Mouse (Mus musculus) hindbrain, embryonic 14.5 days (tissue): ENCODE results near the gene Fbxw7. TPM values are rescaled to one million over a fixed set of nuclear protein-coding genes. Genes with fewer than 3 reads are reported as not detected.

Source experiments
- ATAC-seq: fragments of 200-750 bp; cut with Nextera tagmentation; 2 replicates; pipeline ENCODE4 v1.8.0; 2017; ENCODE audit warnings: moderate number of reproducible peaks, mild to moderate bottlenecking, moderate TSS enrichment, moderate library complexity; ENCODE audit not compliant: low FRiP score
- DNase-seq: peaks from one replicate; pipeline ENCODE4 v3.0.0-alpha.2; 2015; ENCODE audit warnings: low spot score
- H3K27ac ChIP-seq: fragments of 300-500 bp; sonication (generic); 2 replicates; pipeline ENCODE4 v1.5.1; 2014; ENCODE audit warnings: mild to moderate bottlenecking, moderate library complexity
- H3K27me3 ChIP-seq: fragments of 300-500 bp; sonication (generic); 2 replicates; pipeline ENCODE4 v1.6.1; 2014; ENCODE audit warnings: mild to moderate bottlenecking, low read length, mixed read lengths; ENCODE audit not compliant: control insufficient read depth, insufficient read depth
- H3K36me3 ChIP-seq: fragments of 300-500 bp; sonication (generic); replicated peaks from 2 replicates; pipeline ENCODE4 v1.6.1; 2014; ENCODE audit not compliant: control insufficient read depth, insufficient read depth
- H3K4me1 ChIP-seq: fragments of 300-500 bp; sonication (generic); replicated peaks from 2 replicates; pipeline ENCODE4 v1.6.1; 2014; ENCODE audit warnings: antibody characterized with exemption, low read length, mixed read lengths; ENCODE audit not compliant: control insufficient read depth, insufficient read depth
- H3K4me2 ChIP-seq: fragments of 300-500 bp; sonication (generic); replicated peaks from 2 replicates; pipeline ENCODE4 v1.6.1; 2014; ENCODE audit warnings: mild to moderate bottlenecking, moderate library complexity
- H3K4me3 ChIP-seq: fragments of 300-500 bp; sonication (generic); replicated peaks from 2 replicates; pipeline ENCODE4 v1.5.1; 2014; ENCODE audit warnings: mild to moderate bottlenecking, low read length
- H3K9ac ChIP-seq: fragments of 300-500 bp; sonication (generic); 2 replicates; pipeline ENCODE4 v1.6.1; 2014
- H3K9me3 ChIP-seq: fragments of 300-500 bp; sonication (generic); 2 replicates; pipeline ENCODE4 v1.6.1; 2016; ENCODE audit warnings: low read length; ENCODE audit not compliant: control insufficient read depth
- WGBS: fragments of 180-500 bp; shearing (Covaris S2); extraction: QIAGEN DNeasy Blood & Tissue Kit; methylation state at CpG from one replicate; pipeline ENCODE4 v1.1.7; 2014; 5-methylcytosine and 5-hydroxymethylcytosine counted together
- polyA plus RNA-seq: library from polyadenylated mRNA; unstranded; fragments of >200 nt; fragmentation: Nextera tagmentation; extraction: Ambion mirVana; gene quantifications from 2 replicates; pipeline ENCODE4 v1.2.1, GENCODE M21; 2014

Fbxw7 gene
- polyA plus RNA-seq, 1 experiment from 2014 or later: 38.0 TPM

DNA sequence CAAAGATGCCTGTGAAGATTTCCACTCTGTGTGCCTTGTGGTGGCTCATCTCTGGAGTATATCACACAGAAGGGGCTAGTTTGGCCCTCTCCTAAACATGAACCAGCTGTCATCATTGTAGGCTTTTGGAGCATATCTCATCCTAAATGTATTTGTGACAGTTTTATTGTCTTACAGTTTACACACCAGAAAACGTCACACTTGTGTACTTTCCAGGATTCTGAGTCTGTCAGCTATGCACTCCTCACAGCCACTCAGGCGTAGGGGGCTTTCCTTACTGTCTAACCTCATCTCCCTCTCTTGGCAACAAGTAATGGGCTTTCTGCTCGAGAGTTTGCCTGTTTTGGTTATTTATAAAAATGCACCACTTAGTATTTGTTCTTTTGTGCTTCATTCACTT lies 50.6 kb downstream of the Fbxw7 start:
- ATAC-seq (no peak), DNase-seq (no peak)
- Histone ChIP-seq H3K9me3 (no peaks in the 10 kb centered on the region), H3K4me2 (no peak overlapping the region), H3K27me3 (no peaks in the 10 kb centered on the region), H3K36me3 (no peaks in the 10 kb centered on the region), H3K4me3 (no peak overlapping the region), H3K27ac (no peak overlapping the region), H3K9ac (no peak overlapping the region), H3K4me1 (no peaks in the 10 kb centered on the region)
- 73% methylated on average over 3 of the region's 3 CpGs for WGBS

DNA sequence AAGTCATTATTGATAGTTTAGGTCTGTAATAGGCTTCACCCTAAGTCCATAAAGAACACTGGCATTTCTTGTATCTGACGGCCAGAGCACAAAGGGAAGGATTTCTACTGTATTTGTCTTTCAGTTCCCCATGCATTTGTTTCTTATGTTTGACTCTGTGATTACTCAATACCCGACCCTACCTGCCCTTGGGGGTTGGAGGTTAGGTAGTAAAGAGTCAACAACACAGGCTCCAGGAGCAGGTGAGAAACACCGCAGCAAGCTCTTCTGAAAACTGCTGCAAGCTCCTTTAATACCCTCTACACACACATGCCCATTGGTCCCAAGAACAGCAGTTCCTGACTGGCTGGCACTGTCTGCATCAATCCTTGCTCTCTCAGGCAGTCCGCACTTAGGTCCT lies 51.8 kb downstream of the Fbxw7 start:
- H3K9ac ChIP-seq: no peak overlapping the region
- H3K27me3 ChIP-seq: no peaks in the 10 kb centered on the region
- no peak for ATAC-seq

DNA sequence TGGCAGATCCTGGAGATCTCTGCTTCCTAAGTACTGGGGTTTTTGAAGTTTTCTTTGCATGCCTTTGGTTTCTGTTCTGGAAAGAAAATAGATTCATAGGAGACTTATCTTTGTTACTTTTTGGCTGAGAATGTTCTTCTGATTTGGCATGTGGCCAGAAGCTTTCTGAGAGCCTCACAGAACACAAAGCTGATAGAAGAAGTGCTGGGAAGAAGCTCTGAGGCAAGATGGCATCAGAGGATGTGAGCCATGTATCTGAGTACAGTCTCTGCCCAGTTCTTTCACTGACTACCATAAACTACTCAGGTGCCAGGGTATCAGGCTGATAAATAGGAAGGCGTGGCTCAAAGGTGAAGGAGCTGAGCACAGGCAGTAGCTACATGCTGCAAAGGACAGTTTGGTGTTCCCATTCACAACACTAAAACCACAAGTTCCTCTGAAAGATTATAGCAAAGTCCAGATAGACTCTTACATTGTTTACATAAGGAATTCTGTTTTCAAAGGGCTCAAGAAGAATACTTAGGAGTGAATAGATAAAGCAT lies 52.4 kb downstream of the Fbxw7 start:
- Histone ChIP-seq H3K4me2 (no peak overlapping the region), H3K36me3 (no peaks in the 10 kb centered on the region), H3K27ac (no peak overlapping the region), H3K27me3 (no peaks in the 10 kb centered on the region), H3K4me1 (no peaks in the 10 kb centered on the region), H3K9ac (no peak overlapping the region), H3K4me3 (no peak overlapping the region), H3K9me3 (no peaks in the 10 kb centered on the region)
- WGBS: 96% methylated on average over 1 of the region's 1 CpGs
- ATAC-seq (no peak), DNase-seq (no peak)

More for the DNA sequence above, 51.8 kb downstream of the Fbxw7 start:
- Histone ChIP-seq H3K36me3 (no peaks in the 10 kb centered on the region), H3K4me1 (no peaks in the 10 kb centered on the region), H3K4me2 (no peak overlapping the region), H3K4me3 (no peak overlapping the region), H3K9me3 (no peaks in the 10 kb centered on the region), H3K27ac (no peak overlapping the region)
- WGBS: 78% methylated on average over 4 of the region's 4 CpGs
- DNase-seq: no peak

DNA sequence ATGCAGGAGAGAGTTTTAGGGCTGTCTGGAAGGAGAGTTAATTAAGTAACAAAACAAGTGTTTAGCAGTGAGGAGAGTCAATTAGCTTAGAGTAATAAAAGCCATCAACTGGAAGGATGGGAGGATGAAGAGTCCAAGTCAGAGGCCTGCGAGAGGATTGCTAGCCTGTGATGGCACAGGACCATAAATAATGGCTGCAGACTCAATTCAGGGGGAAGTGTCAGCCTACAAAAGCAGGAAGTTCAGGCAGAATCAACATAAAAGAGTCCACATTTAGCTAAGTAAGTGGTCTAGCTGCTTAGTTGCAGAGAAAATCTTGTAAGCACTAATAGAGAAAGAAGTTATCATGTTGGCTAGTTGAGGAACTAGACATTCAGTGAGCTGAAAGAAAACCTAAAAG lies 52.9 kb downstream of the Fbxw7 start:
- Histone ChIP-seq H3K9ac (no peak overlapping the region), H3K27me3 (no peaks in the 10 kb centered on the region), H3K4me1 (no peaks in the 10 kb centered on the region), H3K9me3 (no peaks in the 10 kb centered on the region), H3K4me2 (no peak overlapping the region), H3K36me3 (no peaks in the 10 kb centered on the region), H3K4me3 (no peak overlapping the region), H3K27ac (no peak overlapping the region)
- 45% methylated on average over 1 of the region's 1 CpGs for WGBS
- no peak for DNase-seq
- ATAC-seq: no peak

DNA sequence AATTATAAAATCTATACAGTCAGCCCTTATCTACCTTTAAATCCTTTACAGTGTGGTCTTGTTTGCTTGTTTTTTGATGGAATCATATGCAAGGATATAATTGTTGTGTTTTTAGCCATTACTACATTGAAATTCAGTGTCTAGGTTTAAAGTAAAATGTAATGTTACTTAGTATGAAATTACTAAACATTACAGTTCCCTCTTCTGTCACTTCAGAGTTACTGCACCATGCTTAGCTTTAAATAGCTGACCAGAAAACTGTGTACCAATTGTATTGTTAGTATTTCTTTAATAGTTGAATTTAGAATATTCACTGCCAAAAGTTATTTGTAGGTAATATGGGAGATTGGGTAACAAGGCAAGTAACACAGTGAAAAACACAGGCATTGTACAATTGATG lies 55.1 kb downstream of the Fbxw7 start:
- no peak for ATAC-seq

DNA sequence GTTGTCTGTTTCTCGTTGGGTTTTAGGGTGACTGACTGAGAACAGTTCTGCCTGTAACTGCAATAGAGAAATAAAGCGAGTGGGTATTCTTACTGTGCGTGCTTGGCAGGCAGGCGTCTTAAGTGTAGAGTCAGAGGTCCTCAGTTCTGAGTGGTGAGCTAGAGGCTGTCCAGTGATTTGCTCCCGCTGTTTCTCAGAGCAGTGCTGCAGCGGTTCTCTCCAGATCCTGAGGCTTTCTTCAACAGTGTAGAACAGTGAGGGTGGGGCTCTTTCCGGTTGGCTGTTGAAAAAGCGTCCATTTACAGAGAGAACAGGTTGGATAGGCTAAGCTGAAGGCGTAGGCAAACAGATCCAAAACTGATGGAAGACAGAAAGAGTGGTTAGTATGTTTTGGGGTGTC lies 60.2 kb downstream of the Fbxw7 start:
- no peak overlapping the region for H3K9ac ChIP-seq
- no peak overlapping the region for H3K27ac ChIP-seq
- H3K36me3 ChIP-seq: no peaks in the 10 kb centered on the region
- H3K27me3 ChIP-seq: no peaks in the 10 kb centered on the region
- 86% methylated on average over 9 of the region's 9 CpGs for WGBS
- no peak for DNase-seq
- no peak overlapping the region for H3K4me2 ChIP-seq
- no peaks in the 10 kb centered on the region for H3K9me3 ChIP-seq
- no peak overlapping the region for H3K4me3 ChIP-seq
- H3K4me1 ChIP-seq: no peaks in the 10 kb centered on the region
- ATAC-seq: no peak

More for the DNA sequence above, 55.1 kb downstream of the Fbxw7 start:
- no peaks in the 10 kb centered on the region for H3K4me1 ChIP-seq
- DNase-seq: no peak
- H3K27ac ChIP-seq: no peak overlapping the region
- no peak overlapping the region for H3K4me2 ChIP-seq
- H3K36me3 ChIP-seq: no peaks in the 10 kb centered on the region
- no peaks in the 10 kb centered on the region for H3K27me3 ChIP-seq
- H3K4me3 ChIP-seq: no peak overlapping the region
- H3K9ac ChIP-seq: no peak overlapping the region
- H3K9me3 ChIP-seq: no peaks in the 10 kb centered on the region

DNA sequence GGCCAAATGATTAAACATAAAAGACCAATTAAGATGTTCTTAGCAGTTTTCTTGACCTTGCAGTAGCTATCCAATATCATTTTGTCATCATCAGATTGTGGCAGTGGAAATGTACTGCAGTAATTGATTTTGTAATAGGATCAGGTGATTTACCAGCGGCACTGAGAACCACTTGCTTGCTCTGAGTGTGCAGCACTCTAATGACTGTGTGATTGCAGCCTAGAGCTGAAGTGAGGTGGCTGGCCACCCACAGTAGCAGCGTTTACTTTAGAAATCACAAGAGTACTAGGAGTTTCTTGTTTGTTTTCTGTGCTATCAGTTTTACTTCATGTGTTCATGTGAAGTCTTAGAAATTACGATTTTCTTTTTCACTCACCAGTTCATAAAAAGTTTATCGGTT lies 61.1 kb downstream of the Fbxw7 start:
- Histone ChIP-seq H3K4me3 (no peak overlapping the region), H3K4me2 (no peak overlapping the region), H3K27ac (no peak overlapping the region), H3K36me3 (no peaks in the 10 kb centered on the region), H3K4me1 (no peaks in the 10 kb centered on the region), H3K27me3 (no peaks in the 10 kb centered on the region), H3K9ac (no peak overlapping the region), H3K9me3 (no peaks in the 10 kb centered on the region)
- ATAC-seq: no peak
- 80% methylated on average over 4 of the region's 4 CpGs for WGBS
- DNase-seq: no peak

DNA sequence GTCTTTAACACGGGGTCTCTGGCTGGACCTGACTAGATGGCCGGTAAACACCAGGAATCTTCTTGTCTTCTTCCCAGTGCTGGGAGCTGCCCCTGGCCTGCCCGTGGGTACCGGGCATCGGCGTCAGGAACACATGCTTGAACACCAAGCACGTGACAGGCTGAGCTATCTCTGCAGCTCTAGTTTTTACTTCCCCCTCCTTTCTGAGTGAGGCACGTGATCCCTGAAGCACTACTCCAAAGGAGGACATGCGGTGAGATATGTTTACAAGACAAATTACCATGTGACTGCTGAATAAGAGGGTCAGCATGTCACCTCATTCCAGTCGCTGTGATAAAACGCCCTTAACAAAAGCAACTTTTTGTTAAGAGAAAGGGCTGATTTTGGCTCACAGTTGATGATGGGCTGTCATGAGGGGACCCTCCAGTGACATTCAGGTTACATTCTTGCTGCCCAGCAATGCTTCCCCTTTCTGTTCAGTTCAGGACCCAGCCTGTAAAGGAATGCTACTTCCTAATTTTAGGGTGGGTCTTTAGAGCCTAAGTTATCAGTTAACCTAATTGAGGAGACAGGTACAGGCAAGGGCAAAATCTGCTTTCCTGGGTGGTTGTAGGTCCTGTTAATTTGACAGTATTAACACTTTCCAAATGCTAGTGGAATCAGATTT lies 68.9 kb downstream of the Fbxw7 start:
- no peaks in the 10 kb centered on the region for H3K36me3 ChIP-seq
- H3K27me3 ChIP-seq: no peaks in the 10 kb centered on the region
- no peaks in the 10 kb centered on the region for H3K9me3 ChIP-seq
- no peak for DNase-seq
- no peak overlapping the region for H3K9ac ChIP-seq
- no peak overlapping the region for H3K4me3 ChIP-seq
- ATAC-seq: no peak
- WGBS: 42% methylated on average over 11 of the region's 11 CpGs
- H3K27ac ChIP-seq: no peak overlapping the region
- no peaks in the 10 kb centered on the region for H3K4me1 ChIP-seq
- H3K4me2 ChIP-seq: no peak overlapping the region

DNA sequence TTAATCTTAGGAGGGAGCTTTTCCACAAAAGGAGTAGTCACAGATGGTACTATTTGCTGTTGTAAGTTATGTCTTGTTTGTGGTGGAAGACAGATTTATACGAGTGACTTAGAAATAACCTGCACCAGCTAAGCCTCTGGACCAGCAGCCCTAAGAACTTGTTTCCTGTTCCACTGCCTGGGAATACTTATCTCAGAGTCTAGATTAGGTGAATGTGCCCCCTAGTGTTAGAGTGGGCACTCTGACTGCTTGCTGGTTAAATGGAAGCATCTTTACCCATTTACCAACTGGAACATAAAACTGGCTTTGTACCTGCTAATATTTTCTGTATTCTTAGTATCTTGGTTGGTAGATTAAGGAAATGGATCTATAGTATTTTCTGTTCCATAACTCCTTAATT lies 74.6 kb downstream of the Fbxw7 start:
- no peak overlapping the region for H3K27ac ChIP-seq
- peak; percentile 62 for DNase-seq
- H3K4me1 ChIP-seq: no peaks in the 10 kb centered on the region
- no peak for ATAC-seq
- no peaks in the 10 kb centered on the region for H3K27me3 ChIP-seq
- H3K4me2 ChIP-seq: no peak overlapping the region
- WGBS: 80% methylated on average over 1 of the region's 1 CpGs
- no peaks in the 10 kb centered on the region for H3K36me3 ChIP-seq
- no peak overlapping the region for H3K4me3 ChIP-seq
- no peaks in the 10 kb centered on the region for H3K9me3 ChIP-seq
- no peak overlapping the region for H3K9ac ChIP-seq

DNA sequence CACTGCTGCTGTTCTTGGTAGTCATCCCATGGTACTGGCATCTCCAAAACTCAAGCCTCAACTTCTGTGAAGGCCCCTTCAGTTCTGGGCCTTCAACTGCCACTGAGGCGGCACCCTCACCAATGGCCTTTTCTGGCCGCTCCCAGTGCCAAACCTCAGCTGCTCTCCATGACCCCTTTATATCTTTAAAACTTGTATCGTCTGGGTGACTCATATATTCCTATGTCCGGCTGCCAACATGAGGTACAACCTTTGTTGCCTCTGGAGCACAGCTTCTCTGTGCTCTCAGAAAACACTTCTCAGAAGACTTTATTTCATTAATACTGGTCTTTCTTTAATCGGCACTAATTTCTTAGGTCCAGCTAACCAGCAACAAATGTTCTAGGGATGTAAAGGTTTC lies 75.9 kb downstream of the Fbxw7 start:
- Histone ChIP-seq H3K4me2 (no peak overlapping the region), H3K9me3 (no peaks in the 10 kb centered on the region), H3K27me3 (no peaks in the 10 kb centered on the region), H3K36me3 (no peaks in the 10 kb centered on the region), H3K4me1 (no peaks in the 10 kb centered on the region), H3K9ac (no peak overlapping the region), H3K27ac (no peak overlapping the region), H3K4me3 (no peak overlapping the region)
- ATAC-seq (no peak), DNase-seq (no peak)
- WGBS: 97% methylated on average over 5 of the region's 5 CpGs
